Mouse (Mus musculus) embryonic fibroblast, embryonic 13.5 days (primary cell): ENCODE measurements at regions not wholly inside any gene's neighbourhood (a gene's known extent, or its start where the extent isn't known, plus 50 kb on each side); places are given as distances from the start of the nearest gene placed in this dataset.

Source experiments
- H3K27ac ChIP-seq: 2 replicates; pipeline ENCODE4 v1.5.1; 2012; ENCODE audit warnings: low read length, control low read depth, inconsistent platforms; ENCODE audit not compliant: insufficient read depth
- H3K4me1 ChIP-seq: 2 replicates; pipeline ENCODE4 v1.6.1; 2011; ENCODE audit warnings: low read length; ENCODE audit not compliant: control insufficient read depth, insufficient read depth
- H3K4me3 ChIP-seq: 2 replicates; pipeline ENCODE4 v1.5.1; 2011; ENCODE audit warnings: mild to moderate bottlenecking, control low read depth, low read length; ENCODE audit not compliant: insufficient read depth
- CTCF ChIP-seq: IDR thresholded peaks from 2 replicates; pipeline ENCODE4 v1.5.1; 2011; ENCODE audit warnings: mild to moderate bottlenecking, control low read depth, low read length, moderate library complexity, borderline replicate concordance; ENCODE audit not compliant: insufficient read depth
- POLR2A ChIP-seq: IDR thresholded peaks from 2 replicates; pipeline ENCODE4 v1.6.1; 2011; ENCODE audit warnings: low read depth, mild to moderate bottlenecking, control low read depth, low read length, moderate library complexity

DNA sequence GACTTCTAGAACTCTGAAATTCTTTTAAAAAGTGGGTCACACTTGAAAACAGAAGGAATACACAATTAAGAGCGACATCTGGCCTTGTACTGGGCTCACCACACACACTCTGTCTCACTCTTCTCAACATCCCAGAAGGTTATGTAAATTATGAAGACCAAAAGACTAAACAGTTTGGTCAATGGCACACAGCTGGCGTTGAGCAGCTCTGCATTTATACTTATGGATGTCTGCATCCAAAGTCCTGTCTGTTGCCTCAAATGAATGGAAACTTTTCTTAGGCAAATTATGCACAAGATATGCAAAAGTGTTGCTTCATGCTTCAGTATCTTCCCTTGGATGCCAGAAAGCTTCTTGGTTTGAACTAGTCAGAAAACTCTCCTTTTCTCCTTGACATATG lies 323.5 kb downstream of the Ppp3ca start:
- Histone ChIP-seq H3K4me1 (no peaks in the 10 kb centered on the region), H3K4me3 (no peak overlapping the region), H3K27ac (no peak overlapping the region)
- TF ChIP-seq POLR2A (no peak), CTCF (no peak)

DNA sequence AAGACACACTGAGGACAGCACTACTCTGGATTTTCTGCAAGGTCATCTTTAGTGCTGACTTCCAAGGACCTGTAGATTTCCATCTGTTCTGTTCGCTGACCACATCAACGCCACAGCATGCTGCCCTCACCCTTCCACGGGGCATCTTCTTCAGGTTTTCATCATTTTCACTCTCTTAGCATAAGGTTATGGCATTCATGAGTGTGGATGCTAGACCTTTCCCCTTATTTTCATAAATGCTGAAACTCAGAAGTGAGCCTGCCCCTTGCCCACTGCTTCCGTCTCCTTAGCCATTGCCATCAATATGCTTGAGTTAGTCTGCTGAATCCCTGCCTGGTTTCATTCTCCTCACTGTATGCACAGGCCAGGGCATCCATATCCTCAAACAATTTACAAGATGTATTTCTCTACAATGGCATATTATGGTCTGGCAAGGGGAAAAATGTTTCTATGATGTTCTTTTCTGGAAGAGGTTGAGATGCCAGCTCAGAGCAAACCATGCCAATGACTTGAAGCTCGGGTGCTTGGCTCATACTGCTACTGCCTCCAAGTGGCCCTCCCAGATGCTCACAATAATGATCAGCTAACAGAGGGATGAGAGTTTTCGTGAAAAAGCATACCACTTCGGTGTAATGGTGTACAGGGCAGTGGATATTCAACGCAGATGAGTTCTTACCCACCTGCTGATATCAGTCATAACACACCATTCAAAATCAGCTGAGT lies 324.6 kb downstream of the Ppp3ca start:
- H3K27ac ChIP-seq: no peak overlapping the region
- TF ChIP-seq CTCF: no peak
- no peak for TF ChIP-seq POLR2A
- H3K4me1 ChIP-seq: no peaks in the 10 kb centered on the region
- H3K4me3 ChIP-seq: no peak overlapping the region

DNA sequence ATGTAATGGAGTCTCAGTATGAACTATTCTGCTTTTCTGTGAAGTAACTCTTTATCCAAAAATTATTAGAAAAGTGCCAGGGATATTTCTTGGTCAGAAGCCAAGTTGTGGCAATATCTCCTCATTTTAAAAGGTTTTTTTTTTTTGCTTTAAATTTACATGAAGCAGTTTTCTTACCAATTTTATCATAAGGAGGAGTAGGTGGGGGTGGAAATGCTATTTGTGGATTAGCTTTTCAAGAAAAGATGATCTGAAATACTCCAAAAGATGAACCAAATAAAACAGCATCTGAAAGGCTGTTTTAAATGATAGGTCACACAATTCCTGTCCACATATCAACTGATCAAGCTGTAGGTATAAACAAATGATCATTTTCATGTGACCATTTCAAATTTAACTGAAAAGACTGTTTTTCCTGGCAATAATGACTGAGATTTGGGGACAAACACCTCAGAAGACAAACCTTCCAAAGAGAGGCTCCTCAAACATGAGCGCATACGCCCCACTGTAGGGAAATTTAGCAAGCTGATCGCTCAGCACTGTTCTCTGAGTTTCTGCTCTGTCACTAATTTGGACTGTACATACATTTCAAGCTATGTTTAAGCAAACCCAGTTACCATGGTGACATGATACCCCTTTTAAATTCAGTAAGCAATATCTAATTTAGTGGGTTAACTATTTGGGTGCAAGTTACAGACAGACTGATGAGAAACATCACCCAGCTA lies 325.8 kb downstream of the Ppp3ca start:
- TF ChIP-seq POLR2A (no peak), CTCF (no peak)
- H3K4me3 ChIP-seq: no peak overlapping the region
- H3K27ac ChIP-seq: no peak overlapping the region
- no peaks in the 10 kb centered on the region for H3K4me1 ChIP-seq

DNA sequence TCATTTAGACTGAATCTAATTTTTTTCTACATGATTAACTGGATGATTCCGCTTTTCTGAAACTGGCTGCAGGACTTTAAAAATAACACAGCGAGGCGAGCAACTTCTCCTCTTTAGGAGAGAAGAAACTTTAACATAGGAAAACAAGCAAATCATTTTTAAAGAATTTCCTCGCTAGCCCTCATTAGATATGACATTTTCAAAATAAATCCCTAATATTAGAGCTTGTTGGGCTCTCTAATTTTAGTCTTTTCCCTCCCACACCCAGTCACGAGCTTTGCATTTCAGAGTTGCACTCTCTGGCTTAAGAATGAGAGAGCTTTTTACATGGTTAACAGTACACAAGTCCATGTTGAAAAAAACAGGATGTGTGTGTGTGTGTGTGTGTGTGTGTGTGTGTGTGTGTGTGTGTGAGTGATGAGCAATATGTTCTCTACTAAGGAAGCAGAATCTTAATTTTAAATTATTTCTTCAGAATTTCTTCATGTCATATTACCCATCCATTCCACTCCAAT lies 326.5 kb downstream of the Ppp3ca start:
- Histone ChIP-seq H3K4me3 (no peak overlapping the region), H3K4me1 (no peaks in the 10 kb centered on the region), H3K27ac (no peak overlapping the region)
- TF ChIP-seq CTCF: no peak
- no peak for TF ChIP-seq POLR2A

DNA sequence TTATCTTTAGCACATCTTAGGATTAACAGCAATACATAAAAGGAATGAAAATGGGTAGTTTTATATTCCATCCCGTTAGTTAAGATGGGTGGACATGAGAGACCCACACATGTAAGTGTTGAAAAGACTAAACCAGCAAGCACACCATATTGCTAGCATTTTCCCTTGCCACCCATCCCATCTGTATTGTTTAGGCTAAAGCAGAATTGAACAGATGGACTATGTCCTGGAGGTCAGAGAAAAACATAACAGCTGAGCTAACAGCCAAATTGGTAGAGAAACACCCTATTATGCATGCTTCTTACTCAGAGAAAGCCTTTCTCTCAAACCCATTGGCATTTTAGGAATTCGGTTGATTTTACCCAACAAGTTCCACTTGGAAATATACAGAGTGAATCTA lies 329.3 kb upstream of the Emcn start:
- TF ChIP-seq POLR2A (no peak), CTCF (no peak)
- no peak overlapping the region for H3K27ac ChIP-seq

DNA sequence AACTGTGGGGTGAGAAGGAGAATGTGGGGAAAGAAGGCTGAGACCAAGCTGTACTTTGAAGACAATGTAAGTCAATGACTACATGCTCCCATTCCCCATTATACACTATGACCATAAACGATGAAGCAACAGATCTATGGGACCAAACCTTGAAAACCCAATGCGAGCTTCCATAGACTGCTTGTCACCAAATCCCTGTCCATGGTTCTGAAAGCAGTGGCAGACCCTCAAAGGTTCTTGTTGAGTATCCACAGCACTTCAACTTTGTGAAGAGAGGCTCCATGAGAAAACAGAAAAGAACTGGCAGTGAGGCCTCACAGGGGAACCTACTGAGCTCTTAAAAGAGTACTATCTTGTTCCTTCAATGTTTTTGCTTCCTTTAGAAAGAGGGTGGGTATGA lies 326.2 kb upstream of the Emcn start:
- TF ChIP-seq CTCF (no peak), POLR2A (no peak)
- no peak overlapping the region for H3K27ac ChIP-seq
- H3K4me1 ChIP-seq: no peaks in the 10 kb centered on the region
- H3K4me3 ChIP-seq: no peak overlapping the region

More for the DNA sequence above, 329.3 kb upstream of the Emcn start:
- Histone ChIP-seq H3K4me3 (no peak overlapping the region), H3K4me1 (no peaks in the 10 kb centered on the region)

DNA sequence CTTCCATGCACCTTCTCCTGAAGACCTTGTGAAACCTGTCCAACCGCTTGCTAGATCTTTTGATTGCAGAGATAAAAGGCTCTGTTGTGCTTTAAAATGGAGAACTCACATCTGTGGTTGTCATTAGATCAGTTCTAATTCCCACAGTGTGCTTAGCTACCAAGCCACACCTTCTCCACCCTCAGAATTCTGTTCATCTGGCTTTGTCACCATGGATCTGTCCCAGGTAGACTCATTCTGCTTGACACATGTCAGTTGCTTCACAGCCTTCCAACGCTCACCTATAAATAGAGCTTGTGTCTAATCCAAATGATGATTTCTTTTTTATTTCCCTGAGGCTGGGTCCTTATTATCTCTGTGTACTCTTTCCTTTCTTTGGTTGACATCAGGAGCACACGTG lies 325.7 kb upstream of the Emcn start:
- Histone ChIP-seq H3K27ac (no peak overlapping the region), H3K4me1 (no peaks in the 10 kb centered on the region), H3K4me3 (no peak overlapping the region)
- TF ChIP-seq POLR2A (no peak), CTCF (no peak)

DNA sequence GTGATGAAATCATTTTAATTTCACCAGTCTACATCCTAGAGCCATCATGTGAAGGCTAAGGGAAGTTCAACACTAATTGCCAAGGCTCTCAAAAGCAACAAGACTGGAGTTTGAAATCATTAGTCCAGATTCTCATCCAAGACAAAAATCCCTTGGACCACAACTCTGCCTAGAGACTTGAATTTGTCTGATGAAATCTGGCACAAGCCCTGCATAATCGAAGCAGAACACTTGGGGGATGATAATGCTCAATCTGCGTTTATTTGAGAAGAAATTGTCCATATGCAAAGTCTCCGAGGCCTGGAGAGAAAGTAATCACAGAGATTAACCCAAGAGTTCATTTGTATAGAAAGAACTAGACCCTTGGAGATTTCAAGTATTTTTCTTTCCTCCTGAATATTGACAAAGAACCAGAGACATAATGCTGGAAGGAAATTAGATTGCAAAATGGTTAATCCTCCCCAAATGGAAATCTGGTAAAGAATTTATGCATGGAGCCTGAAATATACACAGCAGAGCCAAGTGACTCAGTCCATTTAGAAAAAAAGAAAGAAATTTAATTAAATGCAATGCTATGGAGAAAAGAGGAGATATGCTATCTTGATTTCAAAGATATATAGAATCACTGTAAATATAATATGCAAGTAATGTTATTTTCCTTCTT lies 320.8 kb upstream of the Emcn start:
- no peaks in the 10 kb centered on the region for H3K4me1 ChIP-seq
- TF ChIP-seq POLR2A (no peak), CTCF (no peak)

DNA sequence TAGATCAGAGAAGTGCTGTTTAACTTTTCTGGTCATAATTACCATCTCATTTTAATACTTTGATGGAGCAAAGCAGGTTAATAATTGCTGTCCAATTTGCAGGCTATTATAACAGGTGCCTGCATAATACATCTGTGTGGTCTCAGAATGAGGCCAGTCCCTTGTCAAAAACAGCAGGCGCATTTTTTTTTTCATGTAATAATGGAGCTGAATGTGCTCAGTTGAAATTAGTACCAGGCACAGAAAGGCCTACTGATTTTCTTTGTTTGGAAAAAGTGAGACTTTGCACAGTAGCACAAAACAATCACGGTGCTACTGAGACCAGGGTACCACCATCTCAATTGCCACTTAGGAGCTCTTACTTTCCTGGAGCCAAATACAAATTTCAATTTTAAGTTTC lies 311.3 kb upstream of the Emcn start:
- no peak for TF ChIP-seq POLR2A
- TF ChIP-seq CTCF: no peak
- H3K27ac ChIP-seq: no peak overlapping the region
- H3K4me3 ChIP-seq: no peak overlapping the region

More for the DNA sequence above, 320.8 kb upstream of the Emcn start:
- no peak overlapping the region for H3K4me3 ChIP-seq
- no peak overlapping the region for H3K27ac ChIP-seq

More for the DNA sequence above, 311.3 kb upstream of the Emcn start:
- H3K4me1 ChIP-seq: no peaks in the 10 kb centered on the region
